Mouse (Mus musculus): ENCODE results near the gene Lhpp. TPM values are rescaled to one million over a fixed set of nuclear protein-coding genes. Genes with fewer than 3 reads are reported as not detected.

Gene Lhpp
- total RNA-seq, 2 experiments from 2014 or later = 12.5 to 13.2 TPM

DNA sequence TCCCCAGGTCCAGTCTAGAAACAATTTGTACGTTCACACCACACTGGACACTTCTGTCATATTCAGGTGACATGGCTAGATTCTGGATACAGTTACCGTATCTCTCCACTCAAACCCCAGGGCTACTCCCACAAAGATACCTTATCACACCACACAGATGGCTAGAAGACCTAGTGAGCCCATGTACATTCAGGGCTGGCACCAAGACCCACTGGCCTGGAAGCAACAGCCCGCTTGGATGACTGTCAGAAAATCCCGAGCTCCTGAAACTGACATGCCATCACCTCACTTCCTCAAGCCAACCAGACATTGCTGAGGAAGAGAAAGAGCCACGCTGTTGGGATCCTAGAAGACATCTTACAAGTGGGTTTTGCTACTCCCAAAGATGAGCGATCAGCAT, 128.4 kb downstream of the Lhpp start:
- no peak for DNase-seq

DNA sequence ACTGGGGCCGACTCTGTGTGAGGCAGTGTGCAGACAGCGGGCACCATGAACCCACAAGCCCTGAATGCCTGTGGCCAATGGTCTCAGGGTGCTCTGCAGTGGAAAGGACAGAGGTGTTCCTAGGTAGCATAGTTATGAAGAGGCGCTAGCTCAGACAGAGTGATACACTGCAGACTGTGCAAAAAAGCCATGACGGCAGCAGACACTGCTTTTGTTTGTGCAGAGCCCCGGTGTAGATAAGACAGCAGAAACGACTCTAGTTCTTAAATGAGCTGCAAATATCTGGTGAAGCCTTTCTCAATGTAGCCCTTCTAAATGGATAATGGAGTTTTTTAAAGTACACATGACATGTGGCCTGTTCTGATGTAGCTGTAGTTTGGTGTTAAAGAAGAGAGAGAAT, 129.4 kb downstream of the Lhpp start:
- no peak for DNase-seq

DNA sequence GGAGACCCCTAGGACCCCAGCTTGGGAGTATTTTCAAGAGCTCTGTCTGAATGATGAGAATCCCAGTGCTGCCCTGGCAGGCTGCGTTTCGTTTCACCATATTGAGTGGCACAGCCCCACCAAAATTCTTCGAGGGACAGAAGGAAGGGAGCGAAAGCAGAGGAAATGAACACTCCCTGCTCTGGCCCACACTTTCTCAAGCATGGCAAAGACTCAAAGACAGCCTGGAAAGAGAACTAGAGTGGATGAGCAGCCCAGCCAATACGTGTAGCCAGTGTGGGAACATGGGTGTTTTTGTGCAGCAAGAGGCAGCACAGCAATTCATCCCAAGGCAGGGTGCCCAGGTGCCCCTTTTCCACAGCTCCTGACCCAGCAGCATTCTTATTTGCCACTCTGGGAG, 132.5 kb downstream of the Lhpp start:
- peak; percentile 35 for DNase-seq

DNA sequence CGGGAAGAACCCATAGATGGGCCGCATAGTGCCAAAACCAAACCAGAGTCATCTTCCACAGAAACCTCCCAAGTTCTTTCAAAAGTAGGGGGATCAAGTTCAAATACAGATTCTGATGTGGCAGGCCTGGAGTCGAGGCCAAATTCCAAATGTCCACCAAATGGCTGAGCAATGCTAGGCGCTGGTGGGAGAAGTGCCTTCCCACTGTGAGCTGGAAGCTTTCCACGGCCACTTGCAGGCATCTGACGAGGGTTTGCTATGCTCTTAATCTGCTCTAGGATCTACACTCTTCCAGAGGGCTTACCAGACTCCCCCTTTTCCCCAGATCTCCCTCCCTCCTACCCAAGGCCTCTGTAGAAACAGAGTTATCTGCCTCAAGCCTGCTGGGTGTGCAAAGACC, 136.7 kb downstream of the Lhpp start:
- no peak for DNase-seq

DNA sequence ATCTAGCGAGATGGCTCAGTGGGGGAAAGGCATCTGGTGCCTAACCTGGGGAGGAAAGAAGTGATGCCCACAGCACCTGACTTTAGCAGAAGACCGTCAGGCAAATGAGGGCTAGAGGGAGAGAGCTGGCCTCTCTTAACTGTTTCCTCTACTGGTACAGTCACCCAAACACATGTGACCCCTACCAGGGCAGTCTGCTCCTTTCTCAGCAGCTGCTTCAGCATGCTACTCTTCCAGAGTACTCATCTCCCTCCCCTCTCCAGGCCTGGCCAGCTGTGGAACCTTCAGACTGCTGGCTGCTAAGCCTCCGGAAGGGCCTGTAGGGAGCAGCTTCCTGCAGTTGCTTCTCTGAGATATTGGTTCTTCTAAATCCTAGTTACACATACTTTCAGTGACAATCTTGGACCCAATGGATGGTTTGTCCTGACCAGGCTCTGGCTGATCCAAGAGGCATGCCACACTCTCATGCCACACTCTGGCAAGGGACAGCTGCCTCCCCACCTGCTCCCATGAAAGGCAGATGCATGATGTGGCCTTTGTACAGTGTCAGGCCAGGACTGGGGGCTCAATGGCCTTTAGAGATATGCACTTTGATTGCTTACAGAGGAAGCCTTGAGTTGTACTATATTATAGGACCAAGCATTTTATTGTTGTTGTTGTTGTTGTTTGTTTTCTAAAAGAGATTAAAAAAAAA, 137.8 kb downstream of the Lhpp start:
- DNase-seq = no peak

DNA sequence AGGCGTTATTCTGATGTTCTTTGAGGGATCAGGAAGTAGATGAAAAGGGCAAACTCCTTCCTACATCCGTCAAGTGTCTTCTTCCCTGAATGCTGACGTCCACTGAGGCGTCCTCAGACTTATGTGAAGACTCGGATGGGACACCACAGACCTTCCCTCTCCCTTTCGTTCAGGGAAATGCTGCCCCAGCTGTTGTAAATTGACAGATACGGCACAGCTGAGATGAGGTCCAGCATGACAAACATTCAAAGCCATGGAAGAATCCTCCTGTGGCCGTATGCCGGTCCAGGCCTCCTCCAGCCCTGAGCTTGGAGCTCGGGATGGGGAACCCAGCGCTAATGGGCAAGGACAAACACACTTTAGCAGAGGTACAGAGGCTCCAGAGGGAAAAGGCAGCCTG, 139.1 kb downstream of the Lhpp start:
- DNase-seq = no peak

DNA sequence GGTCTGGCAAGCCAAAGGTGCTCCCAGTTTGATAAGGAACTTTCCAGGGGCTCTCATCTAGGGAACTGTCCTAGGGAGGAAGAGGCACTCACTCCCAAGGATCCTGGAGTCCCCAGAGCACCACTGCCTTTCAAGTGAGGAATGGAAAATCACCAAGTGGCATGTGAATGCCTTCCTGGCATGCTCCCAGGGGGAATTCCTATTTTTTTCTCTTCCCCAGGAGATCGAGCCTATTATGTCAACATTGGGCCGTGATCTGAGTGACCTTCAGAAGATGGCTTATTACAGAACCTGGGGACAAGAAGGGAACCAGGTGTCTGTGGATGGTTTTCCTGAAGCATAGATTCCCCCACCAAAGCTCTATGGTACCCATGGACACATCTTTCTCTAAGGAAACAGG, 141.3 kb downstream of the Lhpp start:
- no peak for DNase-seq

DNA sequence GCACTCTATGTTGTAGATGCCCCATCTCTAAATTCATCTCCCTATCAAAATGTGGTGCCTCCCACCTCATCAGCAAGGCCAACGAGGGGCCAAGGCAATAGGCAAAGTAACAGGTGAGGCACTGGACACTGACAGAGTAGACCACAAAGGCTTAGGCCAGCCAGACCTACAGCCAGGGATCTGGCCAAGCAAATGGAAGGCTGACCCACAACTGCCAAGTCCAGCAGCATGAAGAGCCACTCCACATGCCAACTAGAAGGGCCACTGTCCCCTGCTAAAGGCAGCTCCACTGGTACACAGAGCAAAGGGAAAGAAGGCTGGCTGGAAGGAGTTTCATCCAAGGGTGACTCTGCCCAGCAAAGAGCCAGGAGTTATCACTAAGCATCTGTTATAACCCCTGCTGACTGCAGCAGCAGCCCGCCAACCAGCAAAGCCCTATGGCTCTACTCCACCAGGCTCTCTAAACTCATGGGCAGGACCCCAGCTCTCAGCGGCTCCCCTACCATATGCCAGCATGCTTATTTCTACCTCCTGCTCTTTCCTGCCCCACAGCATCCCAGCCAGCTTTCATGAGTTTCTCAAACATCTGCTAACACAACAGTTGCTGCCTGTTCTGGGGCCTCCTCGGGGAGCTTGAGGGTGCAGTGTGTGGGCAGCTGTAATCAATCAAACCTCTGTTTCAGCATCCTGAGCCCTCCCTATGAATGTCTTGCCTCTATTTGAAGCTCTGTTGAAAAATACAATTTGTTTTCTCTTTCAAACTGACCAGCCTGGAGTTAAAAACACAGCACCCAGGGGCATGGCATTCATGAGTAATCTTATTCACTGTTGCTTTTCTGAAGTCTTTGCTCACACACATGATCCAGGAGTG, 143.3 kb downstream of the Lhpp start:
- DNase-seq = peak; percentile 57

DNA sequence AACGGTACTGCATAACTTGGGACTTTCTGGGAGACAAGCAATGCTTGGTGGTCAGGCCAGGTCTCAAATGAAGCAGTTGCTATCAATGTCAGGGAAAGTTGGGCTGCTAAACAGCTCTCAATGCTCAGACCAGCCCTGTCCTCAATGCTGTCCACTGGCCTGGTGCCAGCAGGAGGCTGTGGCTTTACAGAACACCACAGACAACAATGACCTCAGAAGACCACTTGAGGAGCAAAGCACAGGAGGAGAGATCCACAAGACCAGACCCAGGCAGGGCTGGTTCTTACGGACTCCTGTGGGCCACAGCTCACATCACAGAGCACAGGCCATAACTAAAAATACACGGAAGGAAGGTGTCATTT, 143.9 kb downstream of the Lhpp start:
- no peak for DNase-seq

Other genes with a start within 250 kb of the Lhpp start
- gene Oat, start 34.2 kb upstream of the Lhpp start, total RNA-seq (2021) = 100 to 1,000 TPM; 156 TPM
- gene Nkx1-2, start 11.0 kb upstream of the Lhpp start, total RNA-seq (2021) = not detected
- gene Fam53b, start 203.2 kb downstream of the Lhpp start, total RNA-seq (2021) = 10 to 100 TPM; 17.0 to 19.0 TPM
- gene Eef1akmt2, start 242.0 kb downstream of the Lhpp start, total RNA-seq (2021) = 1 to 10 TPM; 5.5 to 8.3 TPM
- 10 to 100 TPM; 19.8 to 22.5 TPM for gene Abraxas2, start 248.6 kb downstream of the Lhpp start, total RNA-seq (2021)

All from gastrocnemius, postnatal 25 days (tissue).